Mouse (Mus musculus) testis, postnatal 10 days (tissue): Measurements from ENCODE around the gene Nipsnap2.

ENCODE experiments used
- DNase-seq: peaks from one replicate; pipeline ENCODE4 v3.0.0; 2021; ENCODE audit warnings: low spot score

The Nipsnap2 gene

GRCm38 (mm10) chr5:129724834-129725773, at the start of gene Nipsnap2:
Nipsnap2 (plus strand) TSS chr5:129725063.
- DNase-seq: peak; percentile 95

GRCm38 (mm10) chr5:129685141-129685540, 39.7 kb upstream of the Nipsnap2 start:
- DNase-seq: peak; percentile 14

DNA sequence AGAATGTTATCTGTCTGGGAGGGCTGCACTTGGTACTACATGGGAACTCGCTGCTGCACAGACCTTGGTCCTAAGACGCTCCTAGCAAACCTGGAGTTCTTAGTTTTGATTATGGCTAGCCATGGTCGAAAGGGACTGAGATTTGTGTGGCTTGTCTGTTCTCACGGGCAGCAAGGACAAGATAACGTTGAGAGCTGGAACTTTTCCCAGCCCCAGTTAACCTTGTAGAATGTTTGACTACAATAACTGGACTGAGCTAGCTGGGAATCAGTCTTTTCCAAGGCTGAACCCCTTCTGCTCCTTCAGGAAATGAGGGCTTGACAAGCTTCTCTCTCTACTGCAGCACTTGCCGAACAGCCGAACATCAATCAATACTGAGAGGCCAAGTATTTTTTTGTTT, 37.2 kb upstream of the Nipsnap2 start:
- DNase-seq: peak; percentile 43

- DNase-seq: no peak
These were observed 34.3 kb upstream of the Nipsnap2 start for GRCm38 (mm10) chr5:129690528-129690927.

GRCm38 (mm10) chr5:129700506-129700905, 24.4 kb upstream of the Nipsnap2 start:
- peak; percentile 28 for DNase-seq

DNA sequence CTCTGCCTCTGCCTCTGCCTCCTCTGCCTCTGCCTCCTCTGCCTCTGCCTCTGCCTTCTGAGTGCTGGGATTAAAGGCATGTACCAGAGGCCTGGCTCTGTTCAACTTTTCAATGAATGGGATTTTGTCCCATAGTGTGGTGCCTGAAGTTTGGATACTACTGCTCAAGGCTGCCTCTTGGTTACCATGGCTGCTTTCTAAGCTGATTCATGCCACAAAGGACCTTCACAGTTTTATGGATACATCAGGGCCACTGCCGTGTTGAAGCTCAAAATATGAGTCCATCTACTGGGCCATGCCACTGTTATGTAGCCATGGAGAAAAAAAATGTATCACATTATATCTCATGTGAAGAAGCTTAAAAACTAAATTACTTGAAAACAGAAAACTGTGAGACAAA, 23.2 kb upstream of the Nipsnap2 start:
- DNase-seq: peak; percentile 5

DNA sequence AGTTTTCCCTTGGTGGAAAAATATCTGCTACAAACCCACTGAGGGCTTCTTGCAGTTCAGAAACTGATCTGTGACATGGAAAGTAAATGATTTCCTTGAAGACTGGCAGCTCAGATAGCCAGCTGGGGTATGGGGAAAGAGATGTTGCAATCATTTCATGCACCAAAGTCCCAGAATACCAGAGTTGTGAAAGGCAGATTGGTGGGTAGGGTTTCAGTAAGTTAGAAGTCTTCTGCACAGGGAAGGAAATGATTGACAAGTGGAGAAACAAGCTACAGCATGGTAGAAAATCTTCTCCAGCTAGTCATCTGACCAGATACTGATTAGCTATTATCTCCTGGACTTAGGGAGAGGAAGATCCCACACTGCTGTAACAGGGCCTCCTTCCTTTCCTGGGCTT, 21.5 kb upstream of the Nipsnap2 start:
- DNase-seq: no peak

DNA sequence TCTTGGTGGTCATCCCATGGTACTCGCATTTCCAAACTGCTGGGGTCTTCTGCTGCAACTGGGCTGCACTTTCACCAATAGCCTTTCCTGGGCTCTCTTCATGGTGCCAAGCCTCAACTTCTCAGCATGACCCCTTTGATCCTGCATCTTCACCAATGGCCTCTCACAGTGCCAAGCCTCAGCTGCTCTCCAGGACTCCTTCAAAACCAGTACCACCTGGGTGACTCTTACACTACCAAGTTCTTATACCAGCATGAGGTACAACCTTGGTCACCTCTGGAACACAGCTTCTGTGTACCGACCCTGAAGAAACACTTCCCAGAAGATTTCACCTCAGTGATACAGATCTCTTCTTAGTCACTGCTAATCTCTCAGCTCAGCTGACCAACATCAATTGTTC, 16.5 kb upstream of the Nipsnap2 start, which contains the start of gene Sept14:
Gene Sept14 (minus strand): TSS at position 101 of the 400 bp plus-strand sequence.
- peak; percentile 31 for DNase-seq

DNA sequence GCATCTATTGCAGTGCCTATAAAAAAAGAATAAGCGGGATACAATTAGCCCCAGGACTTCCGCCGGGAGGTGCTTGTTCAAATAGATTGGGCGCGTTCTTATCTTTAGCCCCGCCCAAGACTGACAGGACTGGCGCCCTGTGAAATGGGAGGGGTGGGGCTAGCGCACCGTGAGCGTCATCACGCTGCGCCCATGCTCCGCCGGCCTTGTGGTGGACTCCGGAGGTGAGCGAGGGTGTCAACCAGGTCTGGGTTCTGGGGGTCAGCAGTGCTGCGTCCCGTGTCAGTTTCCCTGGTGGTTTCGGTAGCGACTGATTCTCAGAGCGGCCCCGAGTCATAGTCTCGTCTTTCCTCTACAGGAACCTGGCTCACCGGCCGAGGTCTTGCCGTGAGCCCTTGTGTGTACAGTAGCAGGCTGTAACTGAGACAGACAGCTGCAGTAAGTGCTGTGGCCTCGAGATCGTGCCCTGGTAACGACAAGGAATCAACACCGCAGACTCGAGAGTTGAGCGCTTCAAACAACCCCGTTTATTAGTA, 9.5 kb upstream of the Nipsnap2 start, which contains the start of gene Mrps17:
Gene Mrps17 (plus strand): TSS at position 172 of the 536 bp plus-strand sequence.
- DNase-seq: peak; percentile 94

- DNase-seq: peak; percentile 20
These were observed 7.8 kb upstream of the Nipsnap2 start for GRCm38 (mm10) chr5:129717016-129717415.

- no peak for DNase-seq
These were observed 4.7 kb upstream of the Nipsnap2 start for GRCm38 (mm10) chr5:129720176-129720575.

GRCm38 (mm10) chr5:129724268-129724667, 595 bp upstream of the Nipsnap2 start:
- DNase-seq: no peak

DNA sequence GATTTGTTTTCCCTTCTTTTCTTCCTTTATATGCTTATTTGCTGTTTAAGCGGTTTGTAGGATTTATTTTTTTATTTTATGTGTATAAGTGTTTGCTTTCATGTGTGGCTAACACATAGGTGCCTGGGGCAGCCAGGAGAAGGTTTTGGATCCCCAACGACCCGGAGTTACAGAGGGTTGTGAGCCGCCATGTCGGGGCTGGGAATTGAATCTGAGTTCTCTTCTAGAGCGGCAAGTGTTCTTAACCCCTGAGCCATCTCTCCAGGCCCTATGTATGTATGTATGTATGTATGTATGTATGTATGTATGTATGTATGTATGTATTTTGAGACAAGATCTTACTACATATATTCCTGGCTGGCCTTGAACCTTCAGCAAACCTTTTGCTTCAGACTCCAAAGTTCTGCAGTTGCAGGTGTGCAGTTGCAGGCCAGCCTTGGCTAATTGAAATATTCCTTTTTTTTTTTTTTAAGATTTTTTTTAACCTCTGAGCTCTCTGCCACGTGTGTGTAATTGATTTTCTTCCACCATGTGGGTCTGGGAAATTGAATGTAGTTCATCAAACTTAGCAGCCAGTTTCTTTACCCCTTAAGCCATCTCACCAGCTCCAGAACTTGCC, 1.0 kb downstream of the Nipsnap2 start:
- no peak for DNase-seq

DNA sequence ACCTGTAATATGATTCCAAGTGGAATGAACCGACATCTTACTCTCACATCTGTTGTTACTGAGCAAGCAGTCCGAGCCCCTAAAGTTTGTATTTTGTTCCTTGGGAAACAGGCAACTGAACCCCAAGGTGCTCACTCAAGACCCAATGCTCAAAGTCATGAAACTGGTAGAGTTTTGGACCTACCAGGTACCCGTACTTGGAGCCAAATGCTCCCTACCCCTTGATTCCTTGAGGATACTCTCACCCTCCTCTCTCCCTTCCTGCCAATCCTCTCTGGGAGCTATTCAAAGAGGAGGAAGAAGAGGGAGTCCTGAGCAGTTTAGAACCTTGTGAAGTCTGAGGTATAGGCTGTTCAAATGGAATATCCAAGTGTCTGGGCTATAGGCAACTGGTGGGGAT, 1.9 kb downstream of the Nipsnap2 start:
- DNase-seq: no peak

DNA sequence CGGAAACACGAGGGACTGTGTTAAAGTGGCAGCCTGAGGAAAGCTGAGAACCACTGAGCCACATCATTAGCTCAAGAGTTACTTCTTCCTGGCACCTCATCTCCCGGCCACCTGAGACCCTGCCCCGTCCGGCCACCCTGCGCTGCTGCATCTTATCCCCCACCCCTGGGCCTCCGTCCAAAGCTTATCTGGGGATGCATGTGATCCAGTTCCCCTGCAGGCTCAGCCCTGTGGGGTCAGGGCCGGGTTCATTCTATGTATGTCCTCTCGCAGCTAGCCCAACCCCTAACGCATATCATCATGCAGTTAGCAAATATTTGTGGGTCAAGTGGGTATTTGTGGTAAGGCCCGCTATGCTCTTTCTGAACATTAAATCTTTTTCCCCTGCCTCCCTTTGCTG, 4.4 kb downstream of the Nipsnap2 start:
- DNase-seq: peak; percentile 59

DNA sequence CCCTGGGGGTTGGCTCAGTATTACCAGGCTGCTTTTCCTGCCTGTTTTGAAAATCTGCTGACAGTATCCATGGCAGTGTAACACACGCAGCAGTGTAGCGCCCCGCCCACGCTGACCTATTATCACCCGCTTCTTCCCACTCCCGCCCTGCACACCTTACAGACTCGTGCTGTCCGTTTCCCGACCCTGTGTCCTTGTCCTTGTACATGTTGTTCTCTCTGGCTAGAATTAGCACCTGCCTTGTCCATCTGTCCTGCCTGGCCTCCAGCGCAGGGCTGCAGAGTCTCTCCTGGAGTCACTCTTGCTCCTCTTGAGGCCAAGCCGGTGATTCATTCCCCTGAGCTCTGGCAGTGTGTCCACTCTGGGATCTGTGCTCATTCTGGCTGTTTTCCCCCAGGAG, 5.5 kb downstream of the Nipsnap2 start:
- peak; percentile 66 for DNase-seq

DNA sequence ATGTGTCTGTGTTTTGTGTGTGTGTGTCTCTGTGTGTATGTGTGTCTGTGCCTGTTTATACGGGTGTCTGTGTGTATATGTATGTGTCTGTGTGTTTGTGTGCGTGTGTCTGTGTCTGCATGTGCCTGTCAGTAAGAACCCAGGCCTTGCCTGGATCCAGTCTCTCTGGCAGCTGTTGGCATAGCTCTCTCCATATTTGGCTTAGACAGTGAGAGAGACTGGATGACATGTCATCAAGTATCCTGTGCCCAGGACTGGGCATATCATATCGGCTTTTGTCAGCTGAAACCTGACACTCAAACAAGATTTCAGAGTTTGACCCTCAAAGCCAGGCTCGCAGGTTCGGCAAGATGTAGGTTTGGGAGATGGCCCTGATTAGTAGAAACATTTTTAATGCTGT, 6.2 kb downstream of the Nipsnap2 start:
- DNase-seq: no peak

DNA sequence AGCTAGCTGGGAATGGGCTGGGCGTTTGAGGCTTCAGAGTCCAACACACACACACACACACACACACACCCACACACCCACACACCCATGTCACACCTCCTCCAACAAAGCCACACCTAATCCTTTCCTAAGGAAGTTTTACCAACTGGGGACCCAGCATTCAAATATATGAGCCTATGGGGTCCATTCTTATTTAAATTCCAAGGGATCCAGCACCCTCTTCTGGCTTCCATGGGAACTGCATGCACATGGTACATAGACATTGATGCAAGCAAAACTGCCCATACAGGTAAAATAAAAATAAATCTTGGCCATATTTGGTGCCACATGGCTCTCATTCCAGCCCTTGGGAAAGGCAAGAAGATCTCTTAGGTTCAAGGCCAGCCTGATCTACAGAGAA, 16.1 kb downstream of the Nipsnap2 start:
- DNase-seq: peak; percentile 67

GRCm38 (mm10) chr5:129742903-129743488, 18.1 kb downstream of the Nipsnap2 start:
- no peak for DNase-seq

DNA sequence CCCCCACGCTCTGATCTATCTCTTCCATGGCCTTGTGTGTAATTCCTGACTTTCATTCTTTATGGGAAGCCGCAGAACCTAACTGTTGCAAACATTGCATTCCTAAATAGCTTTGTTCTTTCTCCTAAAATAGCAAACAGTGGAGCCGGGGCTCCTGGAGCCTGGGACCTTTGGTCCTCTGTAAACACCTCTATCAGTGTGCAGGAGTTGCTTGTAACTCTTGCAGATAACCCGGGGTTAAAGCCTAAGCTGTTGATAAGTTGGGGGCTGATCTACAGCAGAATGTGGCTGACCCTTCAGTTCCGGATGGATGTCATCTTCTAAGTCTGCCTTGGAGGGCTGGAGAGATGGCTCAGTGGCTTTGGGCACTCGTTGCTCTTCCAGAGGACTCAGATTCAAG, 19.2 kb downstream of the Nipsnap2 start:
- DNase-seq: no peak

DNA sequence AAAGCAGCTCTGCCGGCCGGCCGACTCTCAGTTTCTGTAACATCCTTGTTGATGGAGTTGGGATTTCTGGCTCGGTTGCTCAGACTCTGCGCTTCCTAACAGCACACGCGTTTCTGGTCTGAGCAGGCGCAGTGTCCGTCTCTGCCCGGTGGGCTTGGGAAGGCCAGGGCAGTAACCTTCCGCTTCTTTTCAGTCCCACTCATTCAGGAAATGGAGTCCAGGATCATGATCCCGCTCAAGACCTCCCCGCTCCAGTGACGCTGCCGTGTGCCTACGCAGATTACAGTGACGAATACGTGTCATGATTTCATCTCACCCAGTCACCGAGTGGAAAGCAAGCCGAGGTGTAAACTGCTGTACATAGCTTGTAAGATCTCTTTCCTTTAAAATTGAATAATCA, 32.0 kb downstream of the Nipsnap2 start:
- DNase-seq: no peak

- DNase-seq: no peak
These were observed 35.1 kb downstream of the Nipsnap2 start for GRCm38 (mm10) chr5:129759929-129760480.
